Mouse (Mus musculus) CH12.LX (cell line): ENCODE data around the gene Psmc3ip.

Source experiments
- CHD1 ChIP-seq: IDR thresholded peaks from 2 replicates; pipeline ENCODE4 v1.6.1; 2012; ENCODE audit warnings: low read depth, low read length, improper control_type of control experiment, inconsistent platforms
- CHD2 ChIP-seq: IDR thresholded peaks from 2 replicates; pipeline ENCODE4 v1.6.1; 2011; ENCODE audit warnings: low read length, improper control_type of control experiment
- CTCF ChIP-seq, 2 experiments: IDR thresholded peaks in 1 of 2; conservative IDR thresholded peaks in 1 of 2; 2 replicates each; pipeline ENCODE4 v1.5.1; 2011 to 2012; ENCODE audit warnings: low read depth in 2 of 2, low read length in 2 of 2, improper control_type of control experiment in 1 of 2, inconsistent platforms in 1 of 2, mild to moderate bottlenecking in 1 of 2, moderate library complexity in 1 of 2
- E2F4 ChIP-seq: IDR thresholded peaks from 2 replicates; pipeline ENCODE4 v1.6.1; 2011; ENCODE audit warnings: low read depth, low read length, improper control_type of control experiment; ENCODE audit not compliant: insufficient replicate concordance
- GABPA ChIP-seq: IDR thresholded peaks from 2 replicates; pipeline ENCODE4 v1.6.1; 2012; ENCODE audit warnings: low read depth, low read length, improper control_type of control experiment, inconsistent platforms; ENCODE audit not compliant: insufficient replicate concordance
- HCFC1 ChIP-seq: IDR thresholded peaks from 2 replicates; pipeline ENCODE4 v1.6.1; 2012; ENCODE audit warnings: low read depth, mild to moderate bottlenecking, inconsistent platforms, low read length, improper control_type of control experiment
- MAX ChIP-seq: IDR thresholded peaks from 2 replicates; pipeline ENCODE4 v1.6.1; 2011; ENCODE audit warnings: low read length, improper control_type of control experiment
- POLR2A ChIP-seq: IDR thresholded peaks from 2 replicates; pipeline ENCODE4 v1.6.1; 2011; ENCODE audit warnings: low read depth, mild to moderate bottlenecking, improper control_type of control experiment, low read length
- SIN3A ChIP-seq: IDR thresholded peaks from 2 replicates; pipeline ENCODE4 v1.6.1; 2012; ENCODE audit warnings: low read length, improper control_type of control experiment, inconsistent platforms
- TCF12 ChIP-seq: IDR thresholded peaks from 2 replicates; pipeline ENCODE4 v1.6.1; 2014; ENCODE audit warnings: low read depth, mild to moderate bottlenecking, inconsistent platforms, low read length, improper control_type of control experiment
- UBTF ChIP-seq: IDR thresholded peaks from 2 replicates; pipeline ENCODE4 v1.6.1; 2012; ENCODE audit warnings: low read depth, mild to moderate bottlenecking, inconsistent platforms, low read length, improper control_type of control experiment, moderate library complexity
- ZC3H11A ChIP-seq: IDR thresholded peaks from 2 replicates; pipeline ENCODE4 v1.6.1; 2012; ENCODE audit warnings: low read depth, mild to moderate bottlenecking, inconsistent platforms, low read length, improper control_type of control experiment

- no peak for TF ChIP-seq E2F4
- TF ChIP-seq CTCF (conservative IDR thresholded peaks at IDR 0.05 in 1 of 2, IDR thresholded peaks at IDR 0.05 in 1 of 2; ENCODE audit: low read depth in 2 of 2, low read length in 2 of 2), result no peak
- no peak for TF ChIP-seq ZC3H11A
- no peak for TF ChIP-seq CHD1
- TF ChIP-seq MAX, result no peak
- no peak for TF ChIP-seq UBTF
- TF ChIP-seq HCFC1, result no peak
- TF ChIP-seq POLR2A, result no peak
- no peak for TF ChIP-seq GABPA
- no peak for TF ChIP-seq TCF12
- no peak for TF ChIP-seq SIN3A
- TF ChIP-seq CHD2, result no peak
These were observed 35.1 kb downstream of the Psmc3ip start for GRCm38 (mm10) chr11:101060126-101060525.
